Mouse (Mus musculus): ENCODE measurements around the gene Cd7.

DNA sequence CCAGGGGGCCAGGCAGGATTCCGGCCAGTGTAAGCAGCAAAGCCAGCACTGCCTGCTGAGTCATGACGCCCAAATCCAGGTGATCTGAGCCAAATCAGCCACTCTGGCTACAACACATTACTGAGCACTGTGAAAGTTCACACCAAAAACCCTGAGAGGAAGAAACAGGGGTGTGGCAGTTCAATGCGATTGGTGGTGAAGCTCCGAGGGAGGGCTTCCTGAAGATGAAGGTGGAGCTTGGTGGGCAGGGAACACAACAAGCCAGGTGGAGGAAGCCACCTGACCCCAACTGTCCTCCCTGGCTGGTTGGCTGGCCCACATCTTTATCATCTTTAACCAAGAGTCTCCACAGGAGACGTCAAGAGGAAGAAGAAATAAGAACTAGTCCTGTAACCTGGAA, at the start of gene Cd7:
- TF ChIP-seq CTCF (IDR thresholded peaks at IDR 0.05; ENCODE audit: insufficient read depth, low read depth, low read length) (no peak), POLR2A (IDR thresholded peaks at IDR 0.05; ENCODE audit: insufficient read depth, low read depth, low read length) (no peak)
